Mouse (Mus musculus) olfactory bulb, adult 2 months (tissue): ENCODE measurements at regions not wholly inside any gene's neighbourhood (a gene's known extent, or its start where the extent isn't known, plus 50 kb on each side); places are given as distances from the start of the nearest gene placed in this dataset.

ENCODE experiments used
- CTCF ChIP-seq: fragments of 200-500 bp; IDR thresholded peaks from 2 replicates; pipeline ENCODE4 v1.5.1; 2012; ENCODE audit warnings: low read depth, mild to moderate bottlenecking, low read length, moderate library complexity; ENCODE audit not compliant: insufficient read depth
- POLR2A ChIP-seq: fragments of 200-500 bp; IDR thresholded peaks from 2 replicates; pipeline ENCODE4 v1.6.1; 2012; ENCODE audit warnings: mild to moderate bottlenecking, low read depth, low read length, moderate library complexity; ENCODE audit not compliant: insufficient read depth

DNA sequence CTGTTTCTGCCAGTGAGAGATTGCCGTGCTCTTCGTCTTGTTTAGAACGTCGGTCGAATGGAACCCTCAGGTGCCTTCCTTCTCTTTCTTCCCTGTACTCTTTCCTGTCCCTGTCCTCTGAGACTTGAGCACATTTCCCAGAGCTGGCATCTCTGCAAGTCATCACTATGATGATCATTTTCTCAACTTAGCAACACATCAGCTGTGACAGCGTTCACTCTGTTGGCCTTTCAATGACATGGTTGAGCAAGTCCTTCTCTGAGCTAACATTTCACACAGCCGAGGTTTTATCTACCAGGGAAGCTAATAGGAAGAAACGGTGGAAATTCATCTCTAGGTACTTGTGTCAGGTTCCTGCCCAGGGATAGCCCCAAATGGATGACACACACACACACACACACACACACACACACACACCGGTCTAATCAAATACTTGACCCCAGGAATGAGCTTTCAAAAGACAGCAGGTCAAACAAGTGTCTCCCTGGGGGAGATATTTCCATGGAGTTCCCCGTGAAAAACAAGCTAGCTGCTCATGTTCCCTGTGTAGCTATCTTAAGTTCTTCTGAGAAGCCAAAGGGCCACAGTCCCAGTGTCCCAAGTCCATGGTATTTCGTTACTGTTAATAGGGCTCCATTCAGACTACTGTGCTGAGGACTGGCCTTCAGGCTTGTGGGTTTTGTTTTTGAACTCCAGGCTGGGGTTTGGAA, 167.0 kb upstream of the Trib2 start:
- TF ChIP-seq POLR2A = no peak
- no peak for TF ChIP-seq CTCF
